Mouse (Mus musculus) megakaryocyte, embryonic 14.5 days (primary cell): Measurements from ENCODE around the gene Aars2.

ENCODE experiments used
- FLI1 ChIP-seq: IDR thresholded peaks from 2 replicates; pipeline ENCODE4 v1.6.1; 2012; ENCODE audit warnings: low read length, inconsistent platforms, mixed read lengths
- GATA1 ChIP-seq: IDR thresholded peaks from 3 replicates; pipeline ENCODE4 v1.6.1; 2012; ENCODE audit warnings: mixed read lengths, low read length, inconsistent platforms, borderline replicate concordance

GRCm38 (mm10) chr17:45517135-45517534, 10.5 kb downstream of the Aars2 start:
- TF ChIP-seq GATA1 = no peak
- no peak for TF ChIP-seq FLI1
